Mouse (Mus musculus): Measurements from ENCODE around the gene Gm9817.

Gm9817 gene

GRCm38 (mm10) chr13:45095028-45095427 is 16.5 kb downstream of the Gm9817 start:
- DNase-seq, result no peak

DNA sequence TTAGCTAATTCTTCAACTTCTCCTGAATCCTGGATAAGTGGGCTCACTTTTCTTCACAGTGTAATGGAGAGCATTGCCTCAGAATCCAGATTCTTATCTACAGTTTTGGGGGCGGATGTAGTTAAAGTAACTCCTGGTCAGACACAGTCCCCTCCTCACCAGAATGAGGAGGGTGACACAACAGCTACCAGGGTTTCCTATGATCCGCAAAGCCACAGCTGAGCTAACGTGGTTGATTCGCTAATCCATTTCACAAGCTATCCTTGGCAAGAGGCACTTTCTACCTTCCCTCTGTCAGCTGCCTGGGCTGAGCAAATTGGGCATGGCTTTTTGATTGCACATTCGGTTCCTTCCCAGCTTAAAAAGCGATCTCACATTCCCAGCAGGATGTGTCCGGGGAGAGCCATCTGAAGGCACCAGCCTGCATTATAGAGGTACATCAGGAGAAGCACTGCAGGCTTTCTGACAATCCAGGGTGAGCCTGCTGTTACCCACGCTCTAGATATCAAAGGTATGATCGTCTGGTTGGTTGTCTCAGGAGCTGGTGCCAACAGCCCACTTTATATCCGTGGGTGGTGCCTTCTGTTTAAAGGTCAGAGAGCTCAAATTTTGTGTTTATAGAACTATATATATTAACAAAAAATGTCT is 21.2 kb downstream of the Gm9817 start:
- no peak for DNase-seq

- no peak for DNase-seq
Measured at GRCm38 (mm10) chr13:45106480-45106879, 28.0 kb downstream of the Gm9817 start.

DNA sequence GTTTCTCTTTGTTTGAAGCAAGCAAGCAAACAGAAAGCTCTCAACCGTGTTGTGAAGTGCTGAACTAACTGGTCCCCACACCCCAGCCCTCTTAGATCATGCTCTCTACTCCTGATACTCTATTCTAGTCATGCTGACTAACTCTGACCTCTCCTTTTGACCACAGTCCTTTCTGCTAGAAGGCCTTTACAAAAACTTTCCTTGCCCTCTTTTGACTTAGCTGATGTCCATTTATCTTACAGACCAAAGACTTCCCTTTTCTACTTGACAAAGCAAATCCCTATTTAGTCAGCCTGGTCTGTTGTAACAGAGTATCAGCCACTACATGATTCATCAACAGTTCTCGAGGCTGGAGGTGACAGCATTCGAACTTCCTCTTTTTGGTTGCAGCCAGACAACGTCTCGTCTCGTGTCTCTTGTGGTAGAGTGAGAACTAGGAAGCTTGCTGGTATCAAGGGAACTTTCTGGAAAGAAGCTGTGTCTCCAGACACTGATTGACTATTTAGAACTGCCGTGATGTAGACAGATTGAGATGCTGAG is 30.4 kb downstream of the Gm9817 start:
- DNase-seq, result peak; percentile 75

DNA sequence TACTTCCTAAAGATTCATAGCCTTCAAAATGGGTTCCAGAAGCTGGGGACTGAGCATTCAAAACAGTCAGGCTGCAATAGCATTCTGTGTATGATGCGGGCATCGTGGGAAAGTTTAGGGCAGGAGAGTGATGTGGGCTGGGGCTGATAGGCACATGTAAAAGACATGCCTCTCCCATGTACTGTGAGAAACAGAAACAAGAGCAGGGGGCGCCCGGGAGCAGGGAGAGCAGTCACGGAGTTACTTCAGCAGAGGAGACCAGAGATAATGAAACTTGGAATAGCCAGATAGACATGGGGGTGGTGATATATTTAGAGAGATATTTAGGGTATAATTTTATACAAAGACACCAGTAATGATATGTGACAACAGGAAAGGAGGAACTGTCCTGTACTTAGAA is 39.9 kb downstream of the Gm9817 start:
- no peak for DNase-seq

- DNase-seq, result no peak
Measured at GRCm38 (mm10) chr13:45118822-45119221, 40.3 kb downstream of the Gm9817 start.
